Mouse (Mus musculus): Measurements from ENCODE around the gene Atg9b. TPM values are rescaled to one million over a fixed set of nuclear protein-coding genes. Genes with fewer than 3 reads are reported as not detected.
"Not testable (repeated sequence)": the region's sequence is repeated elsewhere in the genome, so short reads cannot be mapped to it uniquely, and the experiment has no call there.

Atg9b gene
- polyA plus RNA-seq, 1 experiment from 2014 or later, result 1.7 TPM

DNA sequence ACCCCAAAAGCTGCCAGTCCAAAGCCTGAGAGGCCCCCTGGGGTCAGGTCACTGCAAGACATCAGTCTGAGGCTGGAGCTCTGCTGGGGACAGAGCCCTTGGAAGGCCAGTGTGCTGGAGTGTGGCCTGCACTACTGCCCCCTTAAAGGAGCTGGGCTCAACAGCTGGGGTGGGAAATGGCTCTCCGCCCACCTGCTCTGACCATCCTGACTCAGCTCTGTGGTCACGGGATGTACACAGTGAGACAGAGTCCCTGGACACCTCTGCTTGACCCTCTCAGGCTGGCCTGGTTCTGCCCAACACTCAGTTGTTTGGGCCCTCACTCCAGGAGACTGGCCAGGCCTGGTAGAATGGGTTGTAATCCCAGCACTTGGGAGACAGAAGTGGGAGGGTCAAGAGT lies 17.5 kb upstream of the Atg9b start:
- Histone ChIP-seq H3K27ac (ENCODE audit: low read length) (no peak overlapping the region), H3K9me3 (ENCODE audit: low read length) (no peaks in the 10 kb centered on the region), H3K9ac (replicated peaks; ENCODE audit: low read length) (no peak overlapping the region), H3K4me1 (ENCODE audit: insufficient read depth, low read length) (peaks cover 13% of the 10 kb centered on the region), H3K27me3 (ENCODE audit: insufficient read depth, low read length) (no peaks in the 10 kb centered on the region), H3K4me3 (ENCODE audit: low read length) (no peak overlapping the region), H3K4me2 (replicated peaks; ENCODE audit: low read depth, low read length) (no peak overlapping the region), H3K36me3 (ENCODE audit: insufficient read depth, low read length) (peaks cover 16% of the 10 kb centered on the region)
- no peak for ATAC-seq (ENCODE audit: low FRiP score, low TSS enrichment)
- WGBS, result 76% methylated on average over 2 of the region's 2 CpGs

DNA sequence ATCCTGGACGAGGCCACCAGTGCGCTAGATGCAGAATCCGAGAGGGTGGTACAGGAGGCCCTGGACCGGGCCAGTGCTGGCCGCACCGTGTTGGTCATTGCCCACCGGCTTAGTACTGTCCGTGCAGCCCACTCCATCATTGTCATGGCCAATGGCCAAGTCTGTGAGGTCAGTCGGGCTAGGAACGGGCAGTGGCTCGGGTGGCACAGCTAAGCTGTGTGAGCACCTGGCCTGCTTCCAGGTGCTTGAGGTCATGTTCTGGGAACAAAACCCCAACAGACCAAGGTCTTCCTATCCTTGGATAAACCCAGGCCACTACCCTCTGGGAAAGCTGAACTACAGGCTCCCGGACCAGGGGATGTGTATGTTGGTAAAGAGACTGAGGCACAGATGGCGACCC lies 16.7 kb upstream of the Atg9b start:
- ATAC-seq (ENCODE audit: low FRiP score, low TSS enrichment), result no peak; the same call in 1 of the 2 replicates
- Histone ChIP-seq H3K27ac (ENCODE audit: low read length) (no peak overlapping the region), H3K9me3 (ENCODE audit: low read length) (no peaks in the 10 kb centered on the region), H3K36me3 (ENCODE audit: insufficient read depth, low read length) (peaks cover 16% of the 10 kb centered on the region), H3K27me3 (ENCODE audit: insufficient read depth, low read length) (no peaks in the 10 kb centered on the region), H3K4me2 (replicated peaks; ENCODE audit: low read depth, low read length) (no peak overlapping the region), H3K4me3 (ENCODE audit: low read length) (no peak overlapping the region), H3K4me1 (ENCODE audit: insufficient read depth, low read length) (peaks cover 10% of the 10 kb centered on the region), H3K9ac (replicated peaks; ENCODE audit: low read length) (no peak overlapping the region)
- 92% methylated on average over 13 of the region's 13 CpGs for WGBS

DNA sequence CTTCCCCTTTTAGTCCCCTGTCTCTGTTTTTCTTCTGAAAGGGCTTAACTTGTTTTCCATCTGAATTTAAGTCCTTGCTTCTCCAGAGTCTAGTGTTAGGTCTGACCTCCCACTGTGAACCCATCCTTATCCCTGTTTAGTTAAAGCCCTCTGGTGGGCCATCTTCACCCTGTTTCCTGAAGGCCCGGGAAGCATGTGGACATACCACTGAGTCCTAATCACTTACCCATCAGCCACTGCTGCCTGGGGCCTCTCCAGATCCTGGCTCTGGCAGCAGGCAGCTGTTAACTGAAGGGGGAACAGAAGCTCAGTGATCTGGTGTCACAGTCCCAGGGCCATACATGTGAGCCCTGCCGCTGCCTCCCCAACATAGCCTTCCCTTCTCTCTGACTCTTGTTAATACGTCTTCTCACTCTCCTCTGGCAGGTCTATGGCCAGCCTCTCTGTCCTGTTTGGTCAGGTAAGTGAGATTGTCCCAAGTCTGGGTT lies 13.5 kb upstream of the Atg9b start:
- Histone ChIP-seq H3K9me3 (ENCODE audit: low read length) (no peaks in the 10 kb centered on the region), H3K9ac (replicated peaks; ENCODE audit: low read length) (no peak overlapping the region), H3K4me3 (ENCODE audit: low read length) (no peak overlapping the region), H3K36me3 (ENCODE audit: insufficient read depth, low read length) (peaks cover 21% of the 10 kb centered on the region), H3K27me3 (ENCODE audit: insufficient read depth, low read length) (no peaks in the 10 kb centered on the region), H3K4me1 (ENCODE audit: insufficient read depth, low read length) (no peaks in the 10 kb centered on the region), H3K4me2 (replicated peaks; ENCODE audit: low read depth, low read length) (no peak overlapping the region), H3K27ac (ENCODE audit: low read length) (no peak overlapping the region)
- 65% methylated on average over 3 of the region's 3 CpGs for WGBS
- ATAC-seq (ENCODE audit: low FRiP score, low TSS enrichment), result no peak

DNA sequence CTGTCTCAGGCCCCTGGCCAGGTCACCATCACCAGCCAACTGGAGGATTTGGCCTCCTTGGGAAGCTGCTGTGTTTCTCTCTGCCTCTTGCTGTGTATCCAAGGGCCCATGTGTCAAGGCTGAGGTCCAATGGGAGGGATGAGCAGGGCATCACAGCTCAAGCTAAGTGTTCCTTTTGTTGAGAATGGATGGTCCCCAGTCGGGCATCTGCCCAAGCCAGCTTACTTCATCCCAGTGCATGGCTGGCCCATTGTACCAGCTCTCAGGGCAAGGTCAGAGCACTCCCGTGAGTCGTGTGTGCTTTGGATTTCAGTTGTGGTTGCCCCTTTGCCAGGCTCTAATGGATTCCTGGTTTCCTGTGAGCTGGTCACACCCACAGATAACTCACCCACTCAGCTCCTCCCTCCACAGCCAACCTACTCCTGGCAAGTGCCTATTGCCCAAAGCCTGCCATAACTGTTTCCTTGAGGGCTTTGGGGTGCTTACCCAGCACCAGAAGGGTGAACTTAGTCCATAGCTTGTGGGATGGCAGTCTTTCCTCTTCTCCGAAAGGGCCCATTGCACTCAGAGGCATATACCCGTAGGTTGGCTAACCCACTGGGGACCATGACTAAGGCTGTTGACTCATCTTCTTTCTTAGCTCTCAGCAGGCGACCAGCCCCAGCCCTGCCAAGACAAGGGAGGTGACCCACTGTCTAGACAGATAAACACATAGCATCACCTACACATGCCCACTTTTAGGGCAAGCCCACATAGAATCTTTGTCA lies 12.8 kb upstream of the Atg9b start:
- 80% methylated on average over 6 of the region's 6 CpGs for WGBS
- H3K4me1 ChIP-seq (ENCODE audit: insufficient read depth, low read length), result no peaks in the 10 kb centered on the region
- no peak overlapping the region for H3K4me3 ChIP-seq (ENCODE audit: low read length)
- H3K27me3 ChIP-seq (ENCODE audit: insufficient read depth, low read length), result no peaks in the 10 kb centered on the region
- ATAC-seq (ENCODE audit: low FRiP score, low TSS enrichment), result no peak
- no peak overlapping the region for H3K4me2 ChIP-seq (replicated peaks; ENCODE audit: low read depth, low read length)
- H3K36me3 ChIP-seq (ENCODE audit: insufficient read depth, low read length), result peaks cover 21% of the 10 kb centered on the region
- H3K9me3 ChIP-seq (ENCODE audit: low read length), result no peaks in the 10 kb centered on the region
- no peak overlapping the region for H3K27ac ChIP-seq (ENCODE audit: low read length)
- H3K9ac ChIP-seq (replicated peaks; ENCODE audit: low read length), result no peak overlapping the region

DNA sequence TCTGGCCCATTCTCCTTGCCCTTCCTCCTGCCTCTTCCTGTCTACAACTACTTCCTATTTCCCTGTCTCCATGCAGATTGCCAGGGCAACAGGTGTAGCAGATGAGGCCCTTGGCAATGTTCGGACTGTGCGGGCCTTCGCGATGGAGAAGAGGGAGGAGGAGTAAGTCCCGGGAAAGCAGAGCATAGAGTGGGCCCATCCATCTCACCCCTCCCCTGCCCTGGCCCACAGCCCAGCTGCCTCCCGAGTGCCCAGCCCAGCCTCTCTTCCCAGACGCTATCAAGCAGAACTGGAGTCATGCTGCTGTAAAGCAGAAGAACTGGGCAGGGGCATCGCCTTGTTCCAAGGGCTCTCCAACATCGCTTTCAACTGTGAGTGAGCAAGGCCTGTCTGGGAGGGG lies 10.0 kb upstream of the Atg9b start:
- H3K9me3 ChIP-seq (ENCODE audit: low read length), result no peaks in the 10 kb centered on the region
- WGBS, result 89% methylated on average over 9 of the region's 9 CpGs
- no peak for ATAC-seq (ENCODE audit: low FRiP score, low TSS enrichment)
- H3K27me3 ChIP-seq (ENCODE audit: insufficient read depth, low read length), result no peaks in the 10 kb centered on the region
- H3K4me3 ChIP-seq (ENCODE audit: low read length), result no peak overlapping the region
- no peaks in the 10 kb centered on the region for H3K4me1 ChIP-seq (ENCODE audit: insufficient read depth, low read length)
- no peak overlapping the region for H3K4me2 ChIP-seq (replicated peaks; ENCODE audit: low read depth, low read length)
- H3K36me3 ChIP-seq (ENCODE audit: insufficient read depth, low read length), result peaks cover 17% of the 10 kb centered on the region
- H3K27ac ChIP-seq (ENCODE audit: low read length), result no peak overlapping the region
- no peak overlapping the region for H3K9ac ChIP-seq (replicated peaks; ENCODE audit: low read length)

DNA sequence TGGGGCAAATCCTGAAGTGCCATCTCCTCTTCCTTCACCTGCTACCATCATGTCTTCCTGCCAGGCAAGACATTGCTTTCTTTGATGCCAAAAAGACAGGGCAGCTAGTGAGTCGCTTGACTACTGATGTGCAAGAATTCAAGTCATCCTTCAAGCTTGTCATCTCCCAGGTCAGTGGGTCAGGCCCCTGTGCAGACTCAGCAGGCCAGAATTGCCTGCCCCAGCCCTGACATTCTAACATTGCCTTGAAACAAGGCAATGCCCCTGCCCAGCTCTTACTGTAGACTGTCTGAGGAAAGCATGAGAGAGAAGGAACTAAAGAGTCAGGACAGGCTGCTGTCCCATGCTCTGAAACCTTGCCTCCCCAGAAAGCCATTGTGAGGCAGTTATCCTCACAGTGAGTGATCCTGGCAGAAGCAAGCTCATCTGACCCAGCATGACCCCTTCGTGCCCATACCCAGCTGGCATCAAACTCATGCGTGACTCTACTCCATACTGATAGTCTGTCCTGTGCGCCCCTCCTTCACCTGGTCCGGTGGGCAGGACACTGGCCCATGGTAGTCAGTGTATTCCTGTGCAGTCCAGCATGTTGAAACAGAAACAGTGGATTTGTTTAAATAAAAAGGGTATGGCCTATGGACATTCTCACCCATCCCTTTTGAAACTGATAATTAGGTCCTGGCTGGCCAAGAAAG lies 9.1 kb upstream of the Atg9b start:
- Histone ChIP-seq H3K27ac (ENCODE audit: low read length) (no peak overlapping the region), H3K9me3 (ENCODE audit: low read length) (no peaks in the 10 kb centered on the region), H3K9ac (replicated peaks; ENCODE audit: low read length) (no peak overlapping the region), H3K4me2 (replicated peaks; ENCODE audit: low read depth, low read length) (no peak overlapping the region), H3K4me3 (ENCODE audit: low read length) (no peak overlapping the region), H3K36me3 (ENCODE audit: insufficient read depth, low read length) (peaks cover 8% of the 10 kb centered on the region), H3K4me1 (ENCODE audit: insufficient read depth, low read length) (no peaks in the 10 kb centered on the region), H3K27me3 (ENCODE audit: insufficient read depth, low read length) (no peaks in the 10 kb centered on the region)
- no peak for ATAC-seq (ENCODE audit: low FRiP score, low TSS enrichment)
- WGBS, result 90% methylated on average over 5 of the region's 5 CpGs

DNA sequence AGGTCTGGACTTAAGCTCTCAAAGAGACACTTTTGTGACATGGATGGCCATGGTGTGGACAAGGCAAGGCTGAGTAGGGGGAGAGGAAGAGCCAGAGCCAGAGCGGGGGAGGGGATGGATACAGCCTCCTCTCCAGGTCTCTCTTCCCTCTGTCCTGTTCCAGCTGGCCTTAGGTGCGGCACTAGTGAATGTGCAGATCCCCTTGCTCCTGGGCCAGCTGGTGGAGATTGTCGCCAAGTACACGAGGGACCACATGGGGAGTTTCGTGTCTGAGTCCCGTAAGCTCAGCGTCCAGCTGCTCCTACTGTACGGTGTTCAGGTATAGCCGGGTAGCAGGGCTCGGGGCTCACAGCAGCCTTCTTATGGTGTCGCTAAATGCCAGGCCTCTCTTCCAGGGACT lies 8.4 kb upstream of the Atg9b start:
- H3K36me3 ChIP-seq (ENCODE audit: insufficient read depth, low read length), result peaks cover 5% of the 10 kb centered on the region
- 94% methylated on average over 11 of the region's 11 CpGs for whole genome bisulfite sequencing
- ATAC-seq (ENCODE audit: low FRiP score, low TSS enrichment), result no peak

DNA sequence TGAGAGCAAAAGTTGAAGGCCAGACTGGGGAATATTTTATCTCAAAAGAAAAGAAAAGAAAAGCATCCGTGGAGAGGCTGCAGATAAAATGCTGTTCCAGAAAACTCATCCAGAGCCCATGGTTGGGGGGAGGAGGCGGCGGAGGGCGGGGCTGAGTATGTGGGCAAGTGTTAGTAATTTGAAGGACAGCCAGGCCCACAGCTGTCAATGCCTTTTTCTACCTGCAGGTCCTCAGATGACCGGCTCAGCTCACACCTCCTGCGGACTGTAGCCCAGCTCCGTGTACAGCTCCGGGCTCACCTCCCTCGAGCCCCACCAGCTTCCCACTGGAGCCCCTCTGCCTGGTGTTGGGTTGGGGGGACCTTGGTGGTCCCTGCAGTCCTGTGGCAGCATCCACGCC lies 7.7 kb upstream of the Atg9b start:
- H3K4me2 ChIP-seq (replicated peaks; ENCODE audit: low read depth, low read length), result no peak overlapping the region
- peaks cover 5% of the 10 kb centered on the region; the same call in 1 of the 2 replicates for H3K4me1 ChIP-seq (ENCODE audit: insufficient read depth, low read length)
- peaks cover 5% of the 10 kb centered on the region for H3K36me3 ChIP-seq (ENCODE audit: insufficient read depth, low read length)
- H3K27ac ChIP-seq (ENCODE audit: low read length), result no peak overlapping the region
- no peak for ATAC-seq (ENCODE audit: low FRiP score, low TSS enrichment)
- no peak overlapping the region for H3K9ac ChIP-seq (replicated peaks; ENCODE audit: low read length)
- 89% methylated on average over 10 of the region's 10 CpGs for WGBS
- H3K9me3 ChIP-seq (ENCODE audit: low read length), result no peaks in the 10 kb centered on the region
- H3K4me3 ChIP-seq (ENCODE audit: low read length), result no peak overlapping the region
- no peaks in the 10 kb centered on the region for H3K27me3 ChIP-seq (ENCODE audit: insufficient read depth, low read length)

More for the DNA sequence above, 8.4 kb upstream of the Atg9b start:
- Histone ChIP-seq H3K4me1 (ENCODE audit: insufficient read depth, low read length) (no peaks in the 10 kb centered on the region), H3K9me3 (ENCODE audit: low read length) (no peaks in the 10 kb centered on the region), H3K4me2 (replicated peaks; ENCODE audit: low read depth, low read length) (no peak overlapping the region), H3K27ac (ENCODE audit: low read length) (no peak overlapping the region), H3K27me3 (ENCODE audit: insufficient read depth, low read length) (no peaks in the 10 kb centered on the region), H3K9ac (replicated peaks; ENCODE audit: low read length) (no peak overlapping the region), H3K4me3 (ENCODE audit: low read length) (no peak overlapping the region)

DNA sequence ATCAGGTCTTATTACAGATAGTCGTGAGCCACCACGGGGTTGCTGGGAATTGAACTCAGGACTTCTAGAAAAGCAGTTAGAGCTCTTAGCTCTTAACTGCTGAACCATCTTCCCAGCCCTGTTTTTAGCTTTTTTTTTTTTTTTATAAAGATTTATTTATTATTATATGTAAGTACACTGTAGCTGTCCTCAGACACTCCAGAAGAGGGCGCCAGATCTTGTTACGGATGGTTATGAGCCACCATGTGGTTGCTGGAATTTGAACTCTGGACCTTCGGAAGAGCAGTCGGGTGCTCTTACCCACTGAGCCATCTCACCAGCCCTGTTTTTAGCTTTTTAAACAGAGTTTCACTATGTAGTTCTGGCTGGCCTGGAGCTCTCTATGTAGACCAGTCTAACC lies 4.3 kb upstream of the Atg9b start:
- not testable (repeated sequence) for H3K4me1 ChIP-seq (ENCODE audit: insufficient read depth, low read length); H3K36me3 ChIP-seq (ENCODE audit: insufficient read depth, low read length); H3K27me3 ChIP-seq (ENCODE audit: insufficient read depth, low read length); H3K27ac ChIP-seq (ENCODE audit: low read length); H3K4me2 ChIP-seq (replicated peaks; ENCODE audit: low read depth, low read length); ATAC-seq (ENCODE audit: low FRiP score, low TSS enrichment); H3K9ac ChIP-seq (replicated peaks; ENCODE audit: low read length); H3K4me3 ChIP-seq (ENCODE audit: low read length); H3K9me3 ChIP-seq (ENCODE audit: low read length)
- WGBS, result 90% methylated on average over 6 of the region's 6 CpGs
